Mouse (Mus musculus) small intestine, adult 2 months (tissue): ENCODE data around the gene Rapgef1.

Source experiments
- CTCF ChIP-seq: fragments of 200-500 bp; IDR thresholded peaks from 2 replicates; pipeline ENCODE4 v1.5.1; 2012; ENCODE audit warnings: low read depth, mild to moderate bottlenecking, control low read depth, inconsistent platforms, low read length, moderate library complexity, mixed read lengths; ENCODE audit not compliant: insufficient replicate concordance, insufficient read length; ENCODE audit errors: extremely low read depth
- POLR2A ChIP-seq: fragments of 200-500 bp; IDR thresholded peaks from 2 replicates; pipeline ENCODE4 v1.6.1; 2012; ENCODE audit warnings: low read depth, mild to moderate bottlenecking, control low read depth, inconsistent platforms, low read length, moderate library complexity

DNA sequence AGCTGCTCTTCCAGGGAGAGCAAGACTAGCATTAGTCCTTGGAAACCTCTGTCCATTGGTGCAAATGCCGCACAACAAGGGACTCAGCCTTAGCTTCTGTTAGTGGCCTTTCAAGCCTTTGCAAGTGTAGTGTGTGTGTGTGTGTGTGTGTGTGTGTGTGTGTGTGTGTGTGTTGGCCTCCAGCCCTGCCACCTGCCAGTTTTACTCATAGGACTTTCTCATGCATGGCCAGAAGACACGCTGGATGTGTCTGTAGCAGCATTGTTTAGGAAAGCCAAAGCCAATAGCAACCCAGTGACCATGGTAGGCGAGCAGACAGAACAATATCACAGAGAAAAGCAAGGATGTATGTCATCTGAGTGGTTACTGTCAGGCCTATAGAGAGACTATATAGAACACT is 52.3 kb downstream of the Rapgef1 start:
- TF ChIP-seq POLR2A (no peak), CTCF (no peak)
